Mouse (Mus musculus): Measurements from ENCODE around the gene Creb3l2. TPM values are rescaled to one million over a fixed set of nuclear protein-coding genes. Genes with fewer than 3 reads are reported as not detected.

Gene Creb3l2
- total RNA-seq, 2 experiments from 2014 or later: 8.3 to 9.8 TPM

DNA sequence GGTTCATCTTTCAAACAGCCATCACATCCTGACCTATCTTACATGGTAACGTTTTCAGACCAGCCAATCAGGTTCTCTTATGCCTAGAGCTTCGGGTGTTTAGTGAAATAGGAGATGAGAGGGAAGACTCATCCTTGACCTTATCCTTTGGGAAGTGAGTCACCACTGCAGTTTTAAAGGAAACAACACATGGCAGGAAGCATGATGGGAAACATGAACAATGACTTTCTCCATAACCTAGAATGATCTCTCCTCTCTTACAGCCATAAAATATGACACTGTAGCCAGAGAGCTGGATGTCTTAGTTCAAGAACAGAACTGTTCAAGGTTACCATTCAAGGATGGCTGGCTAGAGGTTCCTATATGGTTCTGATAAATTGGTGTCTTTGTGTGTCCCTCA, 158.6 kb downstream of the Creb3l2 start:
- no peak for DNase-seq (ENCODE audit: low spot score in 2 of 2)

DNA sequence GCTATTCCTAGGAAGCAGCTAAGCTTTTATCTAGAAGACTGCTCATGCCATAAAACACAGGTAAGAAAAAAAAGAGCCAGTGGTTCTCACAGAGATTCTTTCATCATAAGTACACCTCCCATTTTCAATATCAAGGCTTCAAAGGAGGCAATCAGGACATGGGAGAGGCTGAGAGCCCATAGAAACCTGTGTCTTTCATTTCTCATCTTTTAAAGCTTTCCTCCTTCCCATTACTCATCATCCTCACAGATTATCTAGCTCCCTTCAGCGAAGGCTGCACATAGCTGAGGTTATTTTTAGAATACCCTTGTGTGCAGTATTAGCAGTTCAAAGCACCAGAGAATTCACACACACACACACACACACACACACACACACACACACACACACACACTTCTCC, 159.3 kb downstream of the Creb3l2 start:
- no peak for TF ChIP-seq CTCF (conservative IDR thresholded peaks at IDR 0.05)
- Histone ChIP-seq H3K27ac (no peak overlapping the region), H3K4me3 (no peak overlapping the region)
- DNase-seq (ENCODE audit: low spot score in 2 of 2): no peak

More for the DNA sequence above, 158.6 kb downstream of the Creb3l2 start:
- Histone ChIP-seq H3K4me3 (no peak overlapping the region), H3K27ac (no peak overlapping the region)
- TF ChIP-seq CTCF (conservative IDR thresholded peaks at IDR 0.05): no peak

Other genes with a start within 250 kb of the Creb3l2 start
- 10 to 100 TPM; 88.6 to 89.5 TPM for gene Dgki, start 142.0 kb downstream of the Creb3l2 start, total RNA-seq (2021)
- not detected for gene Akr1d1, start 88.0 kb upstream of the Creb3l2 start, total RNA-seq (2021)